Mouse (Mus musculus): Measurements from ENCODE around the gene Camk2d. TPM values are rescaled to one million over a fixed set of nuclear protein-coding genes. Genes with fewer than 3 reads are reported as not detected.

The Camk2d gene
- total RNA-seq, 1 experiment from 2014 or later, result 170 TPM

- ATAC-seq (replicated peaks; ENCODE audit: insufficient number of reproducible peaks, low FRiP score, low TSS enrichment, poor library complexity, severe bottlenecking), result 0 out of 2 replicates have a peak, but pooled peaks have one; percentile 24
These were observed 174.9 kb downstream of the Camk2d start for GRCm38 (mm10) chr3:126771032-126771431.

GRCm38 (mm10) chr3:126771541-126771940 is 175.4 kb downstream of the Camk2d start:
- peak; percentile 93 for ATAC-seq (replicated peaks; ENCODE audit: insufficient number of reproducible peaks, low FRiP score, low TSS enrichment, poor library complexity, severe bottlenecking)

- no peak for ATAC-seq (replicated peaks; ENCODE audit: insufficient number of reproducible peaks, low FRiP score, low TSS enrichment, poor library complexity, severe bottlenecking)
These were observed 179.9 kb downstream of the Camk2d start for GRCm38 (mm10) chr3:126776001-126776400.

GRCm38 (mm10) chr3:126777101-126777500 is 181.0 kb downstream of the Camk2d start:
- no peak for ATAC-seq (replicated peaks; ENCODE audit: insufficient number of reproducible peaks, low FRiP score, low TSS enrichment, poor library complexity, severe bottlenecking)

- ATAC-seq (replicated peaks; ENCODE audit: insufficient number of reproducible peaks, low FRiP score, low TSS enrichment, poor library complexity, severe bottlenecking), result no peak
These were observed 181.8 kb downstream of the Camk2d start for GRCm38 (mm10) chr3:126777879-126778278.

- ATAC-seq (replicated peaks; ENCODE audit: insufficient number of reproducible peaks, low FRiP score, low TSS enrichment, poor library complexity, severe bottlenecking), result no peak
These were observed 184.0 kb downstream of the Camk2d start for GRCm38 (mm10) chr3:126780014-126780615.

- ATAC-seq (replicated peaks; ENCODE audit: insufficient number of reproducible peaks, low FRiP score, low TSS enrichment, poor library complexity, severe bottlenecking), result no peak
These were observed 197.2 kb downstream of the Camk2d start for GRCm38 (mm10) chr3:126793035-126793964.

GRCm38 (mm10) chr3:126795904-126796303 is 199.8 kb downstream of the Camk2d start:
- ATAC-seq (replicated peaks; ENCODE audit: insufficient number of reproducible peaks, low FRiP score, low TSS enrichment, poor library complexity, severe bottlenecking), result no peak

GRCm38 (mm10) chr3:126797025-126797424 is 200.9 kb downstream of the Camk2d start:
- ATAC-seq (replicated peaks; ENCODE audit: insufficient number of reproducible peaks, low FRiP score, low TSS enrichment, poor library complexity, severe bottlenecking), result no peak

- no peak for ATAC-seq (replicated peaks; ENCODE audit: insufficient number of reproducible peaks, low FRiP score, low TSS enrichment, poor library complexity, severe bottlenecking)
These were observed 201.7 kb downstream of the Camk2d start for GRCm38 (mm10) chr3:126797810-126798209.

GRCm38 (mm10) chr3:126802988-126803387 is 206.9 kb downstream of the Camk2d start:
- ATAC-seq (replicated peaks; ENCODE audit: insufficient number of reproducible peaks, low FRiP score, low TSS enrichment, poor library complexity, severe bottlenecking), result no peak

- ATAC-seq (replicated peaks; ENCODE audit: insufficient number of reproducible peaks, low FRiP score, low TSS enrichment, poor library complexity, severe bottlenecking), result no peak
These were observed 208.9 kb downstream of the Camk2d start for GRCm38 (mm10) chr3:126804968-126805367.

GRCm38 (mm10) chr3:126806145-126806544 is 210.0 kb downstream of the Camk2d start:
- no peak for ATAC-seq (replicated peaks; ENCODE audit: insufficient number of reproducible peaks, low FRiP score, low TSS enrichment, poor library complexity, severe bottlenecking)

- no peak for ATAC-seq (replicated peaks; ENCODE audit: insufficient number of reproducible peaks, low FRiP score, low TSS enrichment, poor library complexity, severe bottlenecking)
These were observed 213.8 kb downstream of the Camk2d start for GRCm38 (mm10) chr3:126809915-126810314.

GRCm38 (mm10) chr3:126810372-126811090 is 214.4 kb downstream of the Camk2d start:
- ATAC-seq (replicated peaks; ENCODE audit: insufficient number of reproducible peaks, low FRiP score, low TSS enrichment, poor library complexity, severe bottlenecking), result no peak

GRCm38 (mm10) chr3:126811646-126812045 is 215.5 kb downstream of the Camk2d start:
- ATAC-seq (replicated peaks; ENCODE audit: insufficient number of reproducible peaks, low FRiP score, low TSS enrichment, poor library complexity, severe bottlenecking), result no peak

- 0 out of 2 replicates have a peak, but pooled peaks have one; percentile 35 for ATAC-seq (replicated peaks; ENCODE audit: insufficient number of reproducible peaks, low FRiP score, low TSS enrichment, poor library complexity, severe bottlenecking)
These were observed 226.3 kb downstream of the Camk2d start for GRCm38 (mm10) chr3:126822374-126822773.

GRCm38 (mm10) chr3:126824930-126825329 is 228.8 kb downstream of the Camk2d start:
- no peak for ATAC-seq (replicated peaks; ENCODE audit: insufficient number of reproducible peaks, low FRiP score, low TSS enrichment, poor library complexity, severe bottlenecking)

GRCm38 (mm10) chr3:126826172-126826571 is 230.1 kb downstream of the Camk2d start:
- no peak for ATAC-seq (replicated peaks; ENCODE audit: insufficient number of reproducible peaks, low FRiP score, low TSS enrichment, poor library complexity, severe bottlenecking)

Data from monocyte, adult 5-6 weeks (primary cell).